Mouse (Mus musculus): ENCODE measurements around the gene Tagln2. TPM values are rescaled to one million over a fixed set of nuclear protein-coding genes. Genes with fewer than 3 reads are reported as not detected.
A peak's percentile ranks its signal among the peaks of the same experiment; 100 is the strongest.

Tagln2 gene
- polyA plus RNA-seq, 1 experiment from 2014 or later = 82.5 TPM

GRCm38 (mm10) chr1:172549314-172549713 is 49.5 kb downstream of the Tagln2 start:
- no peaks in the 10 kb centered on the region for H3K36me3 ChIP-seq (replicated peaks)
- no peaks in the 10 kb centered on the region for H3K9me3 ChIP-seq
- H3K4me1 ChIP-seq = peaks cover 55% of the 10 kb centered on the region
- no peak for DNase-seq (ENCODE audit: low spot score)
- no peak overlapping the region for H3K27ac ChIP-seq (replicated peaks)
- peaks cover 22% of the 10 kb centered on the region for H3K27me3 ChIP-seq (replicated peaks; ENCODE audit: low read depth, poor library complexity, severe bottlenecking)
- 0 out of 2 replicates have a peak overlapping the region, but pooled peaks have one; percentile 51 for H3K4me3 ChIP-seq
- 8% methylated on average over 2 of the region's 2 CpGs for WGBS

GRCm38 (mm10) chr1:172549717-172550116 is 49.9 kb downstream of the Tagln2 start:
- H3K27ac ChIP-seq (replicated peaks) = peak overlapping the region; percentile 72
- peaks cover 55% of the 10 kb centered on the region for H3K4me1 ChIP-seq
- peak overlapping the region; percentile 51 for H3K4me3 ChIP-seq
- H3K9me3 ChIP-seq = no peaks in the 10 kb centered on the region
- no peaks in the 10 kb centered on the region for H3K36me3 ChIP-seq (replicated peaks)
- H3K27me3 ChIP-seq (replicated peaks; ENCODE audit: low read depth, poor library complexity, severe bottlenecking) = peaks cover 24% of the 10 kb centered on the region
- 6% methylated on average over 8 of the region's 8 CpGs for WGBS
- no peak for DNase-seq (ENCODE audit: low spot score)

GRCm38 (mm10) chr1:172550551-172550951 is 50.7 kb downstream of the Tagln2 start:
- Histone ChIP-seq H3K9me3 (no peaks in the 10 kb centered on the region), H3K4me3 (peak overlapping the region; percentile 51), H3K4me1 (peaks cover 55% of the 10 kb centered on the region), H3K27ac (replicated peaks) (peak overlapping the region; percentile 72), H3K27me3 (replicated peaks; ENCODE audit: low read depth, poor library complexity, severe bottlenecking) (peaks cover 32% of the 10 kb centered on the region), H3K36me3 (replicated peaks) (no peaks in the 10 kb centered on the region)
- WGBS = 3% methylated on average over 8 of the region's 8 CpGs
- DNase-seq (ENCODE audit: low spot score) = peak; percentile 70

GRCm38 (mm10) chr1:172551009-172551408 is 51.2 kb downstream of the Tagln2 start:
- H3K27ac ChIP-seq (replicated peaks) = peak overlapping the region; percentile 72; the same call in 1 of the 2 replicates
- H3K4me1 ChIP-seq = peaks cover 55% of the 10 kb centered on the region
- peak overlapping the region; percentile 51 for H3K4me3 ChIP-seq
- no peak for DNase-seq (ENCODE audit: low spot score)
- 62% methylated on average over 7 of the region's 7 CpGs for WGBS
- H3K27me3 ChIP-seq (replicated peaks; ENCODE audit: low read depth, poor library complexity, severe bottlenecking) = peaks cover 36% of the 10 kb centered on the region
- no peaks in the 10 kb centered on the region for H3K36me3 ChIP-seq (replicated peaks)
- H3K9me3 ChIP-seq = no peaks in the 10 kb centered on the region

- Histone ChIP-seq H3K9me3 (no peaks in the 10 kb centered on the region), H3K27me3 (replicated peaks; ENCODE audit: low read depth, poor library complexity, severe bottlenecking) (peaks cover 52% of the 10 kb centered on the region), H3K36me3 (replicated peaks) (no peaks in the 10 kb centered on the region), H3K4me1 (peaks cover 53% of the 10 kb centered on the region), H3K4me3 (no peak overlapping the region), H3K27ac (replicated peaks) (no peak overlapping the region)
- no peak for DNase-seq (ENCODE audit: low spot score)
- WGBS = 53% methylated on average over 1 of the region's 1 CpGs
Observed at GRCm38 (mm10) chr1:172552623-172553022, 52.8 kb downstream of the Tagln2 start.

GRCm38 (mm10) chr1:172555638-172556037 is 55.8 kb downstream of the Tagln2 start, which contains the start of gene Vsig8:
Gene Vsig8, plus strand, starts transcription at chr1:172555938.
- WGBS = 82% methylated on average over 11 of the region's 11 CpGs
- Histone ChIP-seq H3K4me1 (peaks cover 25% of the 10 kb centered on the region), H3K36me3 (replicated peaks) (no peaks in the 10 kb centered on the region), H3K27ac (replicated peaks) (no peak within 1 kb of the TSS), H3K4me3 (no peak within 1 kb of the TSS), H3K27me3 (replicated peaks; ENCODE audit: low read depth, poor library complexity, severe bottlenecking) (peaks cover 68% of the 10 kb centered on the region), H3K9me3 (no peaks in the 10 kb centered on the region)
- no peak for DNase-seq (ENCODE audit: low spot score)

Other genes starting within 250 kb of the Tagln2 start
- gene Atp1a4, start 241.6 kb upstream of the Tagln2 start, polyA plus RNA-seq (2016; fragmentation: Nextera tagmentation; extraction: Ambion mirVana) = not detected in 2 replicates
- gene Igsf8, start 238.4 kb upstream of the Tagln2 start, polyA plus RNA-seq (2016; fragmentation: Nextera tagmentation; extraction: Ambion mirVana) = 33.7 and 39.5 TPM in 2 replicates
- 1.2 and 1.4 TPM in 2 replicates for gene Atp1a2, start 202.0 kb upstream of the Tagln2 start, polyA plus RNA-seq (2016; fragmentation: Nextera tagmentation; extraction: Ambion mirVana)
- 0.10 and 0.11 TPM in 2 replicates for gene Kcnj9, start 170.7 kb upstream of the Tagln2 start, polyA plus RNA-seq (2016; fragmentation: Nextera tagmentation; extraction: Ambion mirVana)
- 0.09 and 0.15 TPM in 2 replicates for gene Kcnj10, start 158.8 kb upstream of the Tagln2 start, polyA plus RNA-seq (2016; fragmentation: Nextera tagmentation; extraction: Ambion mirVana)
- gene Pigm, start 123.5 kb upstream of the Tagln2 start, polyA plus RNA-seq (2016; fragmentation: Nextera tagmentation; extraction: Ambion mirVana) = 10.2 and 11.1 TPM in 2 replicates
- not detected in 2 replicates for gene Slamf9, start 24.7 kb upstream of the Tagln2 start, polyA plus RNA-seq (2016; fragmentation: Nextera tagmentation; extraction: Ambion mirVana)
- gene Igsf9, start 18.3 kb upstream of the Tagln2 start, polyA plus RNA-seq (2016; fragmentation: Nextera tagmentation; extraction: Ambion mirVana) = 92.8 and 95.9 TPM in 2 replicates
- gene Cfap45, start 20.8 kb downstream of the Tagln2 start, polyA plus RNA-seq (2016; fragmentation: Nextera tagmentation; extraction: Ambion mirVana) = 1.3 TPM in 2 replicates
- gene Vsig8, start 55.9 kb downstream of the Tagln2 start, polyA plus RNA-seq (2016; fragmentation: Nextera tagmentation; extraction: Ambion mirVana) = 0.12 TPM in 1 of 2 replicates, not detected in the other
- gene Slamf8, start 90.5 kb downstream of the Tagln2 start, polyA plus RNA-seq (2016; fragmentation: Nextera tagmentation; extraction: Ambion mirVana) = not detected in 2 replicates
- 0.25 TPM in 1 of 2 replicates, not detected in the other for gene Fcrl6, start 102.5 kb downstream of the Tagln2 start, polyA plus RNA-seq (2016; fragmentation: Nextera tagmentation; extraction: Ambion mirVana)
- 9.4 and 9.9 TPM in 2 replicates for gene Dusp23, start 132.9 kb downstream of the Tagln2 start, polyA plus RNA-seq (2016; fragmentation: Nextera tagmentation; extraction: Ambion mirVana)
- gene Crp, start 198.0 kb downstream of the Tagln2 start, polyA plus RNA-seq (2016; fragmentation: Nextera tagmentation; extraction: Ambion mirVana) = not detected in 2 replicates